Mouse (Mus musculus) heart, adult 2 months (tissue): Measurements from ENCODE around the gene Nhsl2.

Experiments
- CTCF ChIP-seq: fragments of 200-600 bp; IDR thresholded peaks from 2 replicates; pipeline ENCODE4 v1.8.1; 2022; ENCODE audit warnings: antibody characterized with exemption, mild to moderate bottlenecking, moderate library complexity
- POLR2A ChIP-seq: fragments of 200-500 bp; IDR thresholded peaks from 2 replicates; pipeline ENCODE4 v1.6.1; 2011; ENCODE audit warnings: mild to moderate bottlenecking, low read depth, low read length, control low read depth; ENCODE audit not compliant: insufficient read depth

GRCm38 (mm10) chrX:102121321-102121720 lies 272.1 kb downstream of the Nhsl2 start:
- TF ChIP-seq CTCF (no peak), POLR2A (no peak)
